10 mouse cellular contexts compared by ENCODE assay signal in the genomic region with DNA sequence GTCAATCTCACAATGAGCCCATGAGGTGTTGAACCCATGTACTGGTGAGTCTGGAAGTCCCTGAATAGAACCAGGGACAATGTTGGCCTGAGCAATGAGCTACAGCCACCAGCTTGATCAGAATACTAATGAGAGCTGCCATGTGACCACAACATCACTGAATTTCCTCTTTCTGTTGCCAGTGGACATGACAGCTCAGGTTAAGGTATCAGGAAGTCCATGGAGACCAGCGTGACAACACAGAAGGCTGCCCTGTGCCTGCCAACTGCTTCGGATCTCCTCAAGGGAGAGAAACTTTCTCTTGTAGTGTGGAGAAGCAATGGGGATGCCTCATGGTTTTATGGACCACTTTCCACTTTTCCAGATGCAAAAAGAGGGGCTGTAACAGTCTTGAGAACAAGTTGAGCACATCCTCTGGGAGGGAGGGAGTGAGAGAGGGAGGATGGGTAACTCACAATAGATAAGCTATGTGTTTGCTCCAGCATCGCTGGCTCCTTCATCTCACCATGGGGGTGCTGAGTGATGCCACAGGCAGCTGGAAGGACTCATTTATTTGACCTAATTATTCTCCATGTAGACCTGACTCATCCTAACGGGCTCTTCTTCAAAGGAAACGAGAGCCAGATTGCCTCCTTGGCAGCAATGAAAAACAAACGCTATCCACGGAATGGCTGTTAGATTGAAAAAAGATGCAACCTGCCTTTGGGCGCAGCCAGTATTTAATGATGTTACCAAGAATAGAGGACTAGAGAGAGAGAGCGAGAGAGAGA.
A peak's percentile ranks its signal among the peaks of the same experiment; 100 is the strongest.
DNase-seq lines count a peak whose midpoint lies in the region; ATAC-seq and TF ChIP-seq lines count a peak whose summit lies in the region.
"Had no signal": no experiment of that assay in that cellular context is flagged by ENCODE, and none has a peak within 500 bp of the region (broad histone marks: within the 10 kb centered on the region; RNA-seq: fewer than 3 reads in every experiment).

No protein-coding gene starts in this region.

- TF ChIP-seq CTCF in C2C12 (IDR thresholded peaks at IDR 0.05; ENCODE audit: control insufficient read depth, insufficient read depth, insufficient read length): no peak

- H3K79me2 ChIP-seq in C2C12 (ENCODE audit: control insufficient read depth, insufficient read depth): no peaks in the 10 kb centered on the region

- no peaks in the 10 kb centered on the region for H3K79me3 ChIP-seq in C2C12 (ENCODE audit: low read depth)

- no peaks in the 10 kb centered on the region for H3K27me3 ChIP-seq in C2C12 (ENCODE audit: control insufficient read depth, insufficient read depth, insufficient read length)
- H3K27me3 ChIP-seq: intestine, embryonic 15.5 days had no signal

- DNase-seq in adrenal gland, postnatal 14 days: peak; percentile 24
- DNase-seq in adrenal gland, adult 8-10 months: no peak
- DNase-seq in heart, adult 11 months: peak; percentile 79
- DNase-seq in heart, postnatal 25 days (ENCODE audit: low spot score): no peak
- DNase-seq in layer of hippocampus, adult 8-10 months (ENCODE audit: low spot score in 2 of 2): peak; percentile 8 to 23
- DNase-seq in urinary bladder, postnatal 25 days (ENCODE audit: low spot score): no peak

- ATAC-seq in megakaryocyte, adult 5-6 weeks (ENCODE audit: poor library complexity, severe bottlenecking): no peak
- ATAC-seq: intestine, embryonic 15.5 days had no signal

- intact Hi-C loops in heart, postnatal 25 days (cut with DNase I): no loop called here

- H3K36me3 ChIP-seq in C2C12 (ENCODE audit: control insufficient read depth, insufficient read depth): no peaks in the 10 kb centered on the region
- H3K36me3 ChIP-seq: forebrain, embryonic 10.5 days; intestine, embryonic 15.5 days had no signal

- H3K4me3 ChIP-seq in C2C12 (ENCODE audit: insufficient read depth, poor library complexity, severe bottlenecking): no peak overlapping the region
- H3K4me3 ChIP-seq: forebrain, embryonic 10.5 days; intestine, embryonic 15.5 days had no signal

- no peak overlapping the region for H3ac ChIP-seq in C2C12 (ENCODE audit: control insufficient read depth, insufficient read length, low read depth)

TF ChIP-seq in C2C12, 6 proteins besides CTCF, POLR2A, EP300 and RAD21:
- TF ChIP-seq CEBPB (IDR thresholded peaks at IDR 0.05; ENCODE audit: low read depth) (no peak), MYOG (IDR thresholded peaks at IDR 0.05; ENCODE audit: control insufficient read depth, extremely low read depth, insufficient read length) (no peak), USF1 (IDR thresholded peaks at IDR 0.05; ENCODE audit: low read depth) (no peak), MAX (IDR thresholded peaks at IDR 0.05) (no peak), FOSL1 (IDR thresholded peaks at IDR 0.05; ENCODE audit: insufficient read depth, low read length, poor library complexity, severe bottlenecking) (no peak), MYOD1 (IDR thresholded peaks at IDR 0.05; ENCODE audit: control insufficient read depth, insufficient read length, low read depth) (peak; percentile 30)

Comparison
In these comparisons a context has a peak if more than half of its experiments do, and no peak if none do; other contexts are left out.
1. DNase-seq: peak in adrenal gland, postnatal 14 days (single experiment), heart, adult 11 months (single experiment) and layer of hippocampus, adult 8-10 months (2 of 2); none in adrenal gland, adult 8-10 months (single experiment), heart, postnatal 25 days (single experiment) and urinary bladder, postnatal 25 days (single experiment).